ENCODE assay signal across 28 mouse cellular contexts in genomic region chr10:116458786-116459185, GRCm38 (mm10). TPM values are rescaled to one million over a fixed set of nuclear protein-coding genes. Genes with fewer than 3 reads are reported as not detected.
DNase-seq lines count a peak whose midpoint lies in the region; TF ChIP-seq lines count a peak whose summit lies in the region.
"Had no signal": no experiment of that assay in that cellular context is flagged by ENCODE, and none has a peak within 500 bp of the region (broad histone marks: within the 10 kb centered on the region; RNA-seq: fewer than 3 reads in every experiment).

No protein-coding gene starts in this region.

- 90% methylated on average over 9 of the region's 9 CpGs for WGBS in heart, embryonic 10.5 days

- no peak for TF ChIP-seq CTCF in layer of hippocampus, adult 2 months (conservative IDR thresholded peaks at IDR 0.05)
- no peak for TF ChIP-seq CTCF in left cerebral cortex, adult 2 months (IDR thresholded peaks at IDR 0.05)

- peak; percentile 35 for DNase-seq in heart, embryonic 10.5 days (ENCODE audit: low spot score)
- DNase-seq in heart, postnatal 25 days (ENCODE audit: low spot score): no peak
- peak in 1 of 2 experiments; percentile 38 for DNase-seq in layer of hippocampus, adult 2 months (ENCODE audit: low spot score in 2 of 2)
- DNase-seq in layer of hippocampus, adult 8-10 months (ENCODE audit: low spot score in 2 of 2): no peak
- DNase-seq in left cerebral cortex, adult 2 months (ENCODE audit: extremely low spot score in 1 of 2, low spot score in 2 of 2): no peak
- DNase-seq in left cerebral cortex, adult 18-20 months (ENCODE audit: low spot score in 2 of 2): no peak
- peak; percentile 73 for DNase-seq in brain, adult 2 months (ENCODE audit: low read depth, low spot score)
- no peak for DNase-seq in thymus, postnatal 0 days (ENCODE audit: low spot score)
- DNase-seq: adrenal gland, adult 2 months; adrenal gland, postnatal 14 days; cerebellum, adult 11-12 months; cerebellum, adult 8-10 months; cerebellum, postnatal 10 days; cerebellum, postnatal 36 days; embryo, embryonic 11 days; gastrocnemius, postnatal 10 days; gastrocnemius, postnatal 36 days; heart, adult 2 months; heart, postnatal 36 days had no signal

- H3K36me3 ChIP-seq in heart, embryonic 10.5 days: peaks cover 5% of the 10 kb centered on the region
- H3K36me3 ChIP-seq: forebrain, embryonic 12.5 days had no signal

- peaks cover 4% of the 10 kb centered on the region; the same call in 1 of the 2 replicates for H3K4me1 ChIP-seq in heart, embryonic 10.5 days
- H3K4me1 ChIP-seq: embryonic facial prominence, embryonic 10.5 days; embryonic facial prominence, embryonic 13.5 days; forebrain, embryonic 12.5 days; hindbrain, embryonic 10.5 days; hindbrain, embryonic 13.5 days had no signal

- no peak overlapping the region for H3K27ac ChIP-seq in heart, embryonic 10.5 days
- peak overlapping the region; percentile 58; the same call in 1 of the 2 replicates for H3K27ac ChIP-seq in layer of hippocampus, adult 2 months
- peak overlapping the region; percentile 34; the same call in 1 of the 2 replicates for H3K27ac ChIP-seq in left cerebral cortex, adult 2 months
- H3K27ac ChIP-seq: embryonic facial prominence, embryonic 10.5 days; embryonic facial prominence, embryonic 13.5 days; forebrain, embryonic 12.5 days; heart, adult 2 months; hindbrain, embryonic 10.5 days; hindbrain, embryonic 13.5 days had no signal

- intact Hi-C loops in heart, postnatal 25 days (cut with DNase I): no loop called here
- intact Hi-C loops in left cerebral cortex, adult 2 months (cut with DNase I): no loop called here

- no peaks in the 10 kb centered on the region for H3K27me3 ChIP-seq in heart, embryonic 10.5 days (ENCODE audit: insufficient read depth, poor library complexity, severe bottlenecking)
- H3K27me3 ChIP-seq: embryonic facial prominence, embryonic 13.5 days; forebrain, embryonic 12.5 days; hindbrain, embryonic 13.5 days had no signal

- H3K9me3 ChIP-seq in heart, embryonic 10.5 days: no peaks in the 10 kb centered on the region
- H3K9me3 ChIP-seq: embryonic facial prominence, embryonic 13.5 days; forebrain, embryonic 12.5 days had no signal

- no peak overlapping the region for H3K4me3 ChIP-seq in heart, embryonic 10.5 days
- no peak overlapping the region for H3K4me3 ChIP-seq in layer of hippocampus, adult 2 months
- no peak overlapping the region for H3K4me3 ChIP-seq in left cerebral cortex, adult 2 months
- H3K4me3 ChIP-seq: embryonic facial prominence, embryonic 10.5 days; embryonic facial prominence, embryonic 13.5 days; erythroblast, embryonic 14.5 days; forebrain, embryonic 12.5 days; heart, adult 2 months; hindbrain, embryonic 10.5 days; hindbrain, embryonic 13.5 days had no signal

RNA-seq across cellular contexts. Expression of gene Kcnmb4, which starts 14.9 kb away (rescaled TPM):
- polyA plus RNA-seq in heart, embryonic 10.5 days (2016; fragmentation: Nextera tagmentation; extraction: Ambion mirVana): 5.0 and 8.0 TPM in 2 replicates
- under 1 TPM; 0.29 to 0.67 TPM for total RNA-seq in heart, postnatal 25 days (2021)
- 10 to 100 TPM; 73.2 to 78.4 TPM for total RNA-seq in layer of hippocampus, adult 2 months (2021)
- total RNA-seq in layer of hippocampus, adult 8-10 months (2022): 10 to 100 TPM; 60.0 to 68.5 (median 66.1) TPM
- 100 to 1,000 TPM; 102 TPM for total RNA-seq in left cerebral cortex, adult 2 months (2021)
- total RNA-seq in left cerebral cortex, adult 18-20 months (2021): 10 to 100 TPM; 86.4 to 96.8 TPM
- 15.1 and 20.5 TPM in 2 replicates for polyA plus RNA-seq in thymus, postnatal 0 days (2015; fragmentation: Nextera tagmentation; extraction: Ambion mirVana)
- total RNA-seq: gastrocnemius, adult 18-20 months; gastrocnemius, postnatal 36 days; granulocyte monocyte progenitor cell, adult 5-6 weeks; MEL had no signal
- polyA plus RNA-seq: erythroblast, embryonic 14.5 days had no signal

Comparison
In these comparisons a context has a peak if more than half of its experiments do, and no peak if none do; other contexts are left out.
1. DNase-seq: peak in heart, embryonic 10.5 days (single experiment) and brain, adult 2 months (single experiment); none in heart, postnatal 25 days (single experiment), layer of hippocampus, adult 8-10 months (0 of 2), left cerebral cortex, adult 2 months (0 of 2), left cerebral cortex, adult 18-20 months (0 of 2) and thymus, postnatal 0 days (single experiment).
2. RNA of gene Kcnmb4, which starts 14.9 kb away (total RNA-seq): 102 TPM in left cerebral cortex, adult 2 months, 86.4 to 96.8 TPM in left cerebral cortex, adult 18-20 months, 73.2 to 78.4 TPM in layer of hippocampus, adult 2 months and 60.0 to 68.5 TPM in layer of hippocampus, adult 8-10 months; 0.29 to 0.67 TPM in heart, postnatal 25 days; every median in the first group is over 10 times any median in the second.